Mouse (Mus musculus) heart, embryonic 15.5 days (tissue): ENCODE measurements at regions not wholly inside any gene's neighbourhood (a gene's known extent, or its start where the extent isn't known, plus 50 kb on each side); places are given as distances from the start of the nearest gene placed in this dataset.

Experiments used
- ATAC-seq: fragments of 200-750 bp; cut with Nextera tagmentation; replicated peaks from 2 replicates; pipeline ENCODE4 v1.8.0; 2017; ENCODE audit warnings: low read depth, moderate TSS enrichment; ENCODE audit not compliant: insufficient number of reproducible peaks, insufficient read depth, low FRiP score
- H3K27ac ChIP-seq: fragments of 300-500 bp; sonication (generic); 2 replicates; pipeline ENCODE4 v1.5.1; 2015; ENCODE audit warnings: mild to moderate bottlenecking, inconsistent platforms
- H3K27me3 ChIP-seq: fragments of 300-500 bp; sonication (generic); 2 replicates; pipeline ENCODE4 v1.6.1; 2015; ENCODE audit warnings: inconsistent platforms
- H3K36me3 ChIP-seq: fragments of 300-500 bp; sonication (generic); 2 replicates; pipeline ENCODE4 v1.6.1; 2015; ENCODE audit warnings: mild to moderate bottlenecking, inconsistent platforms
- H3K4me1 ChIP-seq: fragments of 300-500 bp; sonication (generic); replicated peaks from 2 replicates; pipeline ENCODE4 v1.6.1; 2015; ENCODE audit warnings: inconsistent platforms
- H3K4me2 ChIP-seq: fragments of 300-500 bp; sonication (generic); 2 replicates; pipeline ENCODE4 v1.6.1; 2015; ENCODE audit warnings: inconsistent platforms, mild to moderate bottlenecking, moderate library complexity
- H3K4me3 ChIP-seq: fragments of 300-500 bp; sonication (generic); 2 replicates; pipeline ENCODE4 v1.5.1; 2015; ENCODE audit warnings: mild to moderate bottlenecking, inconsistent platforms
- H3K9ac ChIP-seq: fragments of 300-500 bp; sonication (generic); 2 replicates; pipeline ENCODE4 v1.6.1; 2015; ENCODE audit warnings: mild to moderate bottlenecking, inconsistent platforms
- H3K9me3 ChIP-seq: fragments of 300-500 bp; sonication (generic); replicated peaks from 2 replicates; pipeline ENCODE4 v1.6.1; 2016; ENCODE audit warnings: inconsistent platforms
- WGBS: fragments of 180-500 bp; shearing (Covaris S2); methylation state at CpG from one replicate; pipeline ENCODE4 v1.1.7; 2015; ENCODE audit warnings: mixed read lengths; 5-methylcytosine and 5-hydroxymethylcytosine counted together

DNA sequence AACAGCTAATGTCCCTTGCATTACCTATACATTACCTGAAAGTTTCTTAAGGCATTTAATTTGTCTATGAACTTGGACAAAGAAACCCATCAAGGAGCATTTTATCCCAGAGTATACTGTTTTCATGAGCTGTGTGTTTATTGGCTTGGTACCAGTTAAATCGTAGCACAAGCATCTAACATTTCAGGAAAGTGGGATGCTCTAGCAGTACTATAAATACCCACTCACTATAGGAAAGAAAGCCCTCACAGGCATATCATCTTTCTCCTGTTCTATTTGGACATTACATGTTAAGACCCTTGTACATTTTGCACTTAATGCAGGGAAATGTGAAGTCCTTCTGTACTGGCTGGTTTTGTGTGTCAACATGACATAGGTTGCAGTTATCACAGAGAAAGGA is 163.9 kb downstream of the Ptprc start:
- Histone ChIP-seq H3K27ac (no peak overlapping the region), H3K4me1 (0 out of 2 replicates have a peak, but pooled peaks cover 4% of the 10 kb centered on the region), H3K36me3 (no peaks in the 10 kb centered on the region), H3K4me3 (no peak overlapping the region), H3K9ac (no peak overlapping the region), H3K9me3 (no peaks in the 10 kb centered on the region), H3K4me2 (no peak overlapping the region), H3K27me3 (no peaks in the 10 kb centered on the region)
- WGBS: 52% methylated on average over 1 of the region's 1 CpGs
- no peak for ATAC-seq

DNA sequence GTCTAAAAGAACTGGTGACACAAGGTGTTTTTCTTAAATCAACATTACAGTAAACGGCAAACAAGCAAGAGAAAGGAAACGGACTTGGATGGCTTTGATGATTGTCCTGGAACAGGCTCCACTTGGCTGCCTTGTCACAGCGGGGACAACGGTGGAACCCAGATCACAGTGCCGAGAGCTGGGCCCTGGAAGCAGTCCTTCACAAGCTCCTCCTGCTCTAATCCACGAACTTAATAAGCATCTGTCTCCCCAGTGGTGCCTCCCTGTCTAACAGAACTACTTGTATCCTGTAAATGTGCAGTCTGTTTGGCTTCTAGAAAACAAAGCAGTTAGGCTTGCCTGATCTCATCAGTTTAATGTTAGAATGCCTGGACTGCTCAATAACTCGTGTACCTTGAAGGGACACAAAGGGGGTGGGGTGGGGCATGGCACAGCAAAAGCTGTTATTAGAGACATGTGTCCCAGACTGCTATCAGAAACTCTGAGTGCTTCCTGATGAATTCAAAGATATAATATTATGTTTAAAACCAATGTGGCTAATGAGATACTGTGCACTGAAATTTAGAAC is 164.5 kb downstream of the Ptprc start:
- H3K4me3 ChIP-seq: no peak overlapping the region
- H3K27ac ChIP-seq: no peak overlapping the region
- H3K27me3 ChIP-seq: no peaks in the 10 kb centered on the region
- H3K9me3 ChIP-seq: no peaks in the 10 kb centered on the region
- WGBS: 36% methylated on average over 7 of the region's 7 CpGs
- H3K9ac ChIP-seq: no peak overlapping the region
- no peaks in the 10 kb centered on the region for H3K36me3 ChIP-seq
- no peak for ATAC-seq
- no peak overlapping the region for H3K4me2 ChIP-seq
- 0 out of 2 replicates have a peak, but pooled peaks cover 4% of the 10 kb centered on the region for H3K4me1 ChIP-seq

DNA sequence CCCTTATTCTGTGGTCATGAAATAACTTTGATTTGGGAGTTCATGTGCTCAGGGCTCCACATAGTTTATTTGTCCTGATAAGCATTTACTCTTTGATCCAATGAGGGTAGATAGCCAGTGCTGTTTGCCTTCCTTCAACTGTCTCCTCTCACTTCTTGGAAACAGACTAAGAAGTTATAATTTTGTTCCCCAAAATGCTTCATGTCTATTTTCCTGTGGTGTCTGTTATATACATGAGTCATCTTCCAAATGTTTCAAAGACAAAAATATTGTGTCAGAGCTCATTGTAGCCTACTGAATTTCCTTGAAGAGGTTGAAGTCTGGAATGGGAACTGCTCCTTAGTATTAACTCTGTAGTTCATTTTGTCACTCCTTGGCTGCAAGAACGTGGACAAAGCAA is 168.7 kb downstream of the Ptprc start:
- Histone ChIP-seq H3K4me1 (0 out of 2 replicates have a peak, but pooled peaks cover 4% of the 10 kb centered on the region), H3K4me3 (no peak overlapping the region), H3K9ac (no peak overlapping the region), H3K9me3 (no peaks in the 10 kb centered on the region), H3K27ac (no peak overlapping the region), H3K36me3 (no peaks in the 10 kb centered on the region), H3K27me3 (no peaks in the 10 kb centered on the region), H3K4me2 (no peak overlapping the region)
- 41% methylated on average over 1 of the region's 1 CpGs for WGBS
- ATAC-seq: no peak

DNA sequence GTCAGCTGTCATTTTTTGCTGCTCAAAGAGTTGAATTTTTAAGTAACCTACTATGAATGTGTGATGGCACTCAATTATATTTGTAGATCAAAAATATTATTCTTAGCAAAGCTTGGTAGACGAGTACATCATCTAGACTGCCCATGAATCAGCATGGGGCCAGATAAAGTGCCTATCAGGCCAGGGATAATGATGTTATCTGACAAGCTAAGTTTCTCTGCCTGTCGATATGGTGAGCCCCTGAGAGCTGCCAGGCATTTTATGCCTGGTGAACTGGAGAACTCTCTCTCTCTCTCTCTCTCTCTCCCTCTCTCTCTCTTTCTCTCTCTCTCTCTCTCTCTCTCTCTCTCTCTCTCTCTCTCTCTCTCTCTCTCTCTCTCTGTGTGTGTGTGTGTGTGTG is 171.2 kb downstream of the Ptprc start:
- no peak for ATAC-seq
- H3K36me3 ChIP-seq: no peaks in the 10 kb centered on the region
- H3K4me1 ChIP-seq: no peaks in the 10 kb centered on the region
- H3K9ac ChIP-seq: no peak overlapping the region
- H3K4me2 ChIP-seq: no peak overlapping the region
- no peak overlapping the region for H3K27ac ChIP-seq
- WGBS: 27% methylated on average over 2 of the region's 2 CpGs
- no peaks in the 10 kb centered on the region for H3K9me3 ChIP-seq
- H3K27me3 ChIP-seq: no peaks in the 10 kb centered on the region
- no peak overlapping the region for H3K4me3 ChIP-seq

DNA sequence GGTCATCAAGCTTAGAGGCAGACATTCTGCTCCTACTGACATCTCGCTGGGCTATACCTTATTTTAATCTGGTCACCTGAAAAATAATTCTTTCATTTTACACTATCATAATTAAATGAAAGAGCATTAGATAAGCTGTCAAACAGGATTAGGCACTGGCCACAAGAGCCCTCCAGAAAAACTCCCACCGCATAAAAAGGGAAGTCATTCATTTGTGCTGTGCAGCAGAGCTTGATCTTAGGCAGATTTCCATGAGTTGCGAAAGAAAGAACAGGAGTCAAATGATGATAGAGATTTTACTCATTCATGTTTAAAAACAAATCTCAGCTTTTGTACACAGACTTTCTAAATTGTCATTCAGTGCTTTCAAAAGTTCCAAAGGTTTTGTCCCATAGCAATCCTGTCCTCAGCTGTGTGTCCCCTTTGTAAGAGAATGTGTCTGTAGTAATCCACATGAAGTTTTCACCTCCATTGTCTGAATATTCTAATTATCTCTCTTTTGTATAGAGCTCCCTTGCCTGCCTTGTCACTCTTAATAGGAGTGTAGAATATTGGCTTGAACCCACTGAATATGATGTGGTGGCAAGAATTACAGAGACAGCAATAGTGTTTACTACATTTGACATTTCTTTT is 176.1 kb downstream of the Ptprc start:
- H3K9me3 ChIP-seq: no peaks in the 10 kb centered on the region
- no peak for ATAC-seq
- H3K4me1 ChIP-seq: no peaks in the 10 kb centered on the region
- H3K27me3 ChIP-seq: no peaks in the 10 kb centered on the region
- no peak overlapping the region for H3K4me2 ChIP-seq
- 81% methylated on average over 3 of the region's 3 CpGs for WGBS
- no peaks in the 10 kb centered on the region for H3K36me3 ChIP-seq
- no peak overlapping the region for H3K9ac ChIP-seq
- H3K4me3 ChIP-seq: no peak overlapping the region
- H3K27ac ChIP-seq: no peak overlapping the region

DNA sequence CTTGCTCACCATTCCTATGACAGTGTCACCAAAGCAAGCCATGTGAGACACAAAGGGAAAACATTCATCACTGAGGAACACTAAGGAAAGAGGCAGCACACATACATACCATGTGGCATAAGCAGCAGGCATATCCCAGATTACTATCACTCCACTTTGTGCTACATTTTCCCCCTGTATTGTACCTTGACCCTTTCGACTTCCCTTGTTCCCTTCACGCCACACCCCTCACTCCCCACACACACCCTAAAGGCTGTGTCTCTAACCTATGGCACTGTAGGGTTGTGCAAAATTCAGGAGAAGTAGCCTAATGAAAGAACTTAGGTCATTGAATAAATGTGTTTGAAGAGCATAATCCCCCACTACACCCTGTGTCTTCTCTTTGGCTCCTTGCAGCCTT is 179.5 kb downstream of the Ptprc start:
- H3K4me1 ChIP-seq: no peaks in the 10 kb centered on the region
- no peak overlapping the region for H3K4me3 ChIP-seq
- H3K9ac ChIP-seq: no peak overlapping the region
- H3K9me3 ChIP-seq: no peaks in the 10 kb centered on the region
- no peaks in the 10 kb centered on the region for H3K36me3 ChIP-seq
- H3K27me3 ChIP-seq: no peaks in the 10 kb centered on the region
- no peak overlapping the region for H3K27ac ChIP-seq
- WGBS: 80% methylated on average over 2 of the region's 2 CpGs
- no peak for ATAC-seq
- no peak overlapping the region for H3K4me2 ChIP-seq

DNA sequence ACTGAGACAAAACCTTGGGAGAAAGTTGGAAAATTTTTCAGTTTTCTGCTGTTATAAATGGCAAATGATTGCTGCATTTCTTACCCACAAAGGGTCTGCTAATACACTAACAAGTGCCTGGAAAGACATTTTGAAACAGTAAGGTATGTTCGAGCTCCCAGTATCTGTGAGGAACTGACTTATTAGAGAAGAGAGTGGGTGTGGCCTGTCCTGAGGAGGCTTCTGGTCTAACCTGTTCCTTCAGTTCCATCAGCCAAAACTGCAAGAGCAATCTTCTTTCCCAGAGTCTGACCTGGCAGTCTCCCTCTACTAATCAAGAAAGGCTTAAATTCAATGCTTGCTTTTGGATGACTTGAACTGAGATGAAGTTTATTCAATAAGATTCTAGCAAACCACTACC is 183.6 kb downstream of the Ptprc start:
- ATAC-seq: no peak
- Histone ChIP-seq H3K36me3 (no peaks in the 10 kb centered on the region), H3K27ac (no peak overlapping the region), H3K27me3 (no peaks in the 10 kb centered on the region), H3K4me1 (no peaks in the 10 kb centered on the region), H3K9ac (no peak overlapping the region), H3K9me3 (no peaks in the 10 kb centered on the region), H3K4me3 (no peak overlapping the region), H3K4me2 (no peak overlapping the region)
- WGBS: 84% methylated on average over 1 of the region's 1 CpGs

DNA sequence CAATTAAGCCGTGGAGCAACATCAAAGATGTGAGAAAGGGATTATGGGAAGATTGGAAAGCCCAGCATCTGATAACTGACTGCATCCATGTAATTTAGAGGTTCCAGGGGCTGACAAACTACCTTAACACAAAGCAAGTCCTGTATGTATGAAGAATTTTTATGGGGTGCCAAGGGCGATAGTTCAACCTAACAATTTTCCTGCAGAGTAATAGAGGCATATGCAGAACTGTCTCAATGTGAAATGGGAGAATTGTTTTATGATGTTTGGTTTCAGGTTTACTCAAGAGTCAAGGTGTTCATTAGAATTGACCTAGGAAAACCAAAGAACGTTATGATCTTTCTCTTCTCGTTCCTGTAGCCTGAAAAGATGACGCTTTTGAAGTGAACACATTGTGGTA is 184.1 kb downstream of the Ptprc start:
- WGBS: 90% methylated on average over 5 of the region's 5 CpGs
- ATAC-seq: no peak
- H3K4me3 ChIP-seq: no peak overlapping the region

DNA sequence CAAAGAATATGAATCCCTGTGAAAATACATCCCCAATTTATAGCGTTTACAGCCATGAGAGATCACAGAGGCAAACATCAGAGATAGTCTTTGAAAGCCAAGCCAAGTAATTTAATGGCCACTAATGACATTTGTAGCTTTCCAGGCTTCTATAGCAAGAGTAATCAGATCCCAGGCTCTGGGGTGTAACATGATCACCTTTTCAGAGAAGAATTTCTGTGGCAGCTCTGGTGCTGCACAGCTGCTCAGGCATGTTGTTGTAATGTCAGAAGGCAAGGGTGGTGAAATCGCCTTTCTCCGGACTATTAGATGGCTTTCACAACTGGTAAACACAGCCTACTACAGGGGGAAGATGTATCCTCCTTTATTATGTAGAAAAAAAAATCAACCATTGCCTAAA is 202.1 kb downstream of the Ptprc start:
- no peak for ATAC-seq
- Histone ChIP-seq H3K27me3 (no peaks in the 10 kb centered on the region), H3K36me3 (no peaks in the 10 kb centered on the region), H3K9me3 (no peaks in the 10 kb centered on the region), H3K9ac (no peak overlapping the region), H3K4me2 (no peak overlapping the region), H3K4me3 (no peak overlapping the region), H3K4me1 (peaks cover 7% of the 10 kb centered on the region; the same call in 1 of the 2 replicates), H3K27ac (no peak overlapping the region)
- 52% methylated on average over 3 of the region's 3 CpGs for WGBS

More for the DNA sequence above, 184.1 kb downstream of the Ptprc start:
- no peaks in the 10 kb centered on the region for H3K9me3 ChIP-seq
- H3K4me2 ChIP-seq: no peak overlapping the region
- no peaks in the 10 kb centered on the region for H3K27me3 ChIP-seq
- H3K36me3 ChIP-seq: no peaks in the 10 kb centered on the region
- H3K27ac ChIP-seq: no peak overlapping the region
- no peaks in the 10 kb centered on the region for H3K4me1 ChIP-seq
- no peak overlapping the region for H3K9ac ChIP-seq

DNA sequence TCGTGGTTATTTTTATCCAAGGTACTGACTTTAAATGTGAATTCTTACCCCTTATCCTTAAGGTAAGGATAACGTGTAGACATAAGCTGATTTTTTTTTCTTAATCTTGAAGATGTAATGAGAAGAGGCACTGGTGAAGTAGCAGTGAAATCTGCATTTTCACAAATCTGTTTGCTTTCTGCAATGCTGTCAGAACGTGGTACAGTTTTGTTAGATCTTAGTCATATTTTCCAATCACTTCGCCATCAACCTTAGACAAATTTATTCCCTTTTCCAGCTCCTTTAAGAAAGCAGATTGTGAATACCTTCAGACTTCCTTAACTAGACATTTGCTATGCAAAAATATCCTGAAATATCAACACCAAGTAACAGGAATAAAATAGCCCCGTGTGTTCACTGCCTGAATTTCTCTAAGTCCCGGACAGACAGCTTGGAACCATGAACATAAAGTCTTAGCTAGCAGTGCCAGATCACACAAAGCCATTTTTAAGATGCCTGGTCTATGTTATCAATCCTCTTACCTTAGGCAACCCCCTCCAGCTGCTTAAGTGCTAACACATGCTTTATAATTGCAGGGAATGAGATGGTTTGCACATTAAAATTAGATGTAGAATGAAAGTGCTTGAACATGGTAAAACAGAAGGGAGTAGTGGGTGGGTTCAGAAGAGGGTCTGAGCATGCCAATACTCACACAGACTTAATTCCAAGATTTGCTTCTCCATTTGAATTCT is 202.7 kb downstream of the Ptprc start:
- no peak overlapping the region for H3K4me2 ChIP-seq
- H3K4me3 ChIP-seq: no peak overlapping the region
- no peak for ATAC-seq
- H3K27me3 ChIP-seq: no peaks in the 10 kb centered on the region
- no peak overlapping the region for H3K27ac ChIP-seq
- no peaks in the 10 kb centered on the region for H3K9me3 ChIP-seq
- 61% methylated on average over 6 of the region's 6 CpGs for WGBS
- H3K4me1 ChIP-seq: peaks cover 7% of the 10 kb centered on the region; the same call in 1 of the 2 replicates
- no peak overlapping the region for H3K9ac ChIP-seq
- no peaks in the 10 kb centered on the region for H3K36me3 ChIP-seq

DNA sequence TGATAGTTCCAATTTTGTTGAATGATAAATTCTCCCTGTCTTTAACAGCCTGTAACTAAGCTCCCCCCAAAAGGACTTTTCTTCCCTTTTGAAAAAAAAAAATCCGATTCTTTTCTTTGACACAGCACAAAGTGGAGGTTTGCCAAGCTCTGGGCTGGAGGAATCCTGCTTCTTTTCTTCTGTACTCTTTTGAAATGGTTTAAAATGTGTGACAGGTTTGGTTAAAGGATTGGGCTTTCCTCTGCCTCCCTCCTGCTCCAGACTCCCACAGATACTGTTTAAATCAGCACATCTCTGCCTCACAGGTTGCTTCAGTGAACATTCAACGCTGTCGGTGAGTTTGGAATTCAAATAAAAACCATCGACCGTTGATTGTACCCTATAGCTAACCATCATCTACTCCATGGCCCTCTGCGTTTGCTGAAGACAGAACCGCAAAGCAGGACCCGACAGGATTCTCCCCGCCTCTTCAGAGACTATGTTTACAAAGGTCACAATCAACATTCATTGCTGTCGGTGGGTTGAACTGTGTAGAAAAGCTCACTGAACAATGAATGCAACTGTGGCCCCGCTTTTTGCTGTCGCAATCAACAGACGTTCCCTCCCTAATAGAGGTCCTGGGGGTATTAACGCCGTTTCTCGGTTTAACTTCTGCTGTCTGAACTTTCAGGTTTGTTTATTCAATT is 209.2 kb downstream of the Ptprc start:
- ATAC-seq: no peak
- no peaks in the 10 kb centered on the region for H3K4me1 ChIP-seq
- no peak overlapping the region for H3K4me2 ChIP-seq
- peaks cover 31% of the 10 kb centered on the region for H3K36me3 ChIP-seq
- H3K4me3 ChIP-seq: no peak overlapping the region
- WGBS: 84% methylated on average over 16 of the region's 16 CpGs
- no peak overlapping the region for H3K27ac ChIP-seq
- H3K9me3 ChIP-seq: no peaks in the 10 kb centered on the region
- no peaks in the 10 kb centered on the region for H3K27me3 ChIP-seq
- no peak overlapping the region for H3K9ac ChIP-seq
